Mouse (Mus musculus): ENCODE results near the gene Hectd2.

DNA sequence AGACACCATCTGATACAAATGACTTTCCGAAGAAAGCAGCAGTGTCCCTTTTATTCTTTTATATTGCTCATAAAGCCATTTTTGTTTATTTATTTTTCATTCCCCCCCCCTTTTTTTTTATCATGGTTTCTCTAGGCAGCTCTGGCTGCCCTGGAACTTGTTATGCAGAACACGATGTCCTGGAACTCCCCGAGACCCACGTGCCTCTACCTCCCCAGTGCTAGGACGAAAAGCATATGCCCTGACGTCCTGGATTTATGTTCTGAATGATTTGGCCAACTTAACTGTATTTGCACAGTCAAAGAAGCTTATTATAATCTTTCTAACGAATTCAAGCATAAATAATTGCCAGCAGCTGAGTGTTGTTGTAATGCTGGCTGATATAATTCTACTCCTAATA lies 13.7 kb upstream of the Hectd2 start:
- no peak for TF ChIP-seq CTCF (IDR thresholded peaks at IDR 0.05; ENCODE audit: insufficient read depth, low read depth, low read length)
- no peak for TF ChIP-seq POLR2A (IDR thresholded peaks at IDR 0.05; ENCODE audit: insufficient read depth, low read depth, low read length)
